Mouse (Mus musculus) hindbrain, embryonic 16.5 days (tissue): Measurements from ENCODE around the gene Vmn2r73. TPM values are rescaled to one million over a fixed set of nuclear protein-coding genes. Genes with fewer than 3 reads are reported as not detected.
"Not testable (repeated sequence)": the region's sequence is repeated elsewhere in the genome, so short reads cannot be mapped to it uniquely, and the experiment has no call there.

Experiments
- ATAC-seq: fragments of 200-750 bp; cut with Nextera tagmentation; 2 replicates; pipeline ENCODE4 v1.8.0; 2017; ENCODE audit warnings: moderate TSS enrichment, moderate library complexity
- H3K27ac ChIP-seq: fragments of 300-500 bp; sonication (generic); 2 replicates; pipeline ENCODE4 v1.5.1; 2014; ENCODE audit warnings: low read depth, mild to moderate bottlenecking, control low read depth, low read length, moderate library complexity
- H3K27me3 ChIP-seq: fragments of 300-500 bp; sonication (generic); replicated peaks from 2 replicates; pipeline ENCODE4 v1.6.1; 2014; ENCODE audit warnings: low read length; ENCODE audit not compliant: control insufficient read depth, insufficient read depth
- H3K36me3 ChIP-seq: fragments of 300-500 bp; sonication (generic); 2 replicates; pipeline ENCODE4 v1.6.1; 2014; ENCODE audit warnings: mild to moderate bottlenecking, low read length, moderate library complexity, mixed read lengths; ENCODE audit not compliant: control insufficient read depth, insufficient read depth
- H3K4me1 ChIP-seq: fragments of 300-500 bp; sonication (generic); 2 replicates; pipeline ENCODE4 v1.6.1; 2014; ENCODE audit warnings: low read depth, low read length; ENCODE audit not compliant: control insufficient read depth, insufficient read depth
- H3K4me2 ChIP-seq: fragments of 300-500 bp; sonication (generic); 2 replicates; pipeline ENCODE4 v1.6.1; 2014; ENCODE audit warnings: mild to moderate bottlenecking, low read length, control low read depth, moderate library complexity
- H3K4me3 ChIP-seq: fragments of 300-500 bp; sonication (generic); 2 replicates; pipeline ENCODE4 v1.5.1; 2014; ENCODE audit warnings: mild to moderate bottlenecking, low read length, control low read depth, moderate library complexity
- H3K9ac ChIP-seq: fragments of 300-500 bp; sonication (generic); 2 replicates; pipeline ENCODE4 v1.6.1; 2014; ENCODE audit warnings: low read depth, mild to moderate bottlenecking, control low read depth, low read length, moderate library complexity
- H3K9me3 ChIP-seq: fragments of 300-500 bp; sonication (generic); 2 replicates; pipeline ENCODE4 v1.6.1; 2014; ENCODE audit warnings: mild to moderate bottlenecking, low read length, moderate library complexity; ENCODE audit not compliant: control insufficient read depth
- WGBS: fragments of 180-500 bp; shearing (Covaris S2); extraction: QIAGEN DNeasy Blood & Tissue Kit; methylation state at CpG from one replicate; pipeline ENCODE4 v1.1.7; 2014; 5-methylcytosine and 5-hydroxymethylcytosine counted together
- polyA plus RNA-seq: library from polyadenylated mRNA; unstranded; fragments of >200 nt; fragmentation: Nextera tagmentation; extraction: Ambion mirVana; gene quantifications from 2 replicates; pipeline ENCODE4 v1.2.1, GENCODE M21; 2015

Gene Vmn2r73
- not detected in 2 replicates for polyA plus RNA-seq

DNA sequence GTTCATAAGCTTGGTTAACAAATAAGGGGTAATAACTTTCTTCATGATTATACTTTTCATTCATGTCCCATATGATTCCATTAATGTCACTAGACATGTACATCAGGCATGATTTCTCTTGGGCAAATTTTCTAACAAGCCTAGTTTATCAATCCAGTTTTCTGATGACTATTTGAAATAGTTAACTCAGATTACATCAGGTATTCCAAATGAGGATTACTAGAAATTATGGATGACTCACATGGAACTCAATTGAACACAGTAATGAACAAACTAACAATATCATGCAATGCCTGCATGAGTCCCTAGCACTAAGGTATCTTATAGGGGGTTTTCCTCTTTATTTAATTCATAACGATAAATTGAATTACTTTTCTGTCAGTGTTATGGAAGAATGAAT is at the start of gene Vmn2r73:
Gene Vmn2r73 (minus strand): TSS at position 101 of the 400 bp plus-strand sequence.
- 87% methylated on average over 1 of the region's 1 CpGs for WGBS
- no peaks in the 10 kb centered on the region for H3K4me1 ChIP-seq
- no peaks in the 10 kb centered on the region for H3K27me3 ChIP-seq
- no peaks in the 10 kb centered on the region for H3K36me3 ChIP-seq
- H3K27ac ChIP-seq = no peak within 1 kb of the TSS
- no peak within 1 kb of the TSS for H3K9ac ChIP-seq
- H3K9me3 ChIP-seq = no peaks in the 10 kb centered on the region
- no peak for ATAC-seq
- no peak within 1 kb of the TSS for H3K4me3 ChIP-seq
- H3K4me2 ChIP-seq = no peak within 1 kb of the TSS

- H3K27ac ChIP-seq = no peak overlapping the region
- no peak overlapping the region for H3K4me2 ChIP-seq
- no peak overlapping the region for H3K4me3 ChIP-seq
- H3K9me3 ChIP-seq = no peaks in the 10 kb centered on the region; the same call in 1 of the 2 replicates
- no peaks in the 10 kb centered on the region for H3K36me3 ChIP-seq
- no peaks in the 10 kb centered on the region for H3K27me3 ChIP-seq
- no peak overlapping the region for H3K9ac ChIP-seq
- ATAC-seq = no peak
- no peaks in the 10 kb centered on the region for H3K4me1 ChIP-seq
- WGBS = 29% methylated on average over 2 of the region's 2 CpGs
These were observed 35.7 kb downstream of the Vmn2r73 start for GRCm38 (mm10) chr7:85840090-85840948.

GRCm38 (mm10) chr7:85818092-85818491 is 58.0 kb downstream of the Vmn2r73 start:
- WGBS = 14% methylated on average over 6 of the region's 6 CpGs
- H3K4me2 ChIP-seq, H3K9ac ChIP-seq, H3K9me3 ChIP-seq, H3K4me3 ChIP-seq, ATAC-seq, H3K27ac ChIP-seq, H3K27me3 ChIP-seq, H3K4me1 ChIP-seq, H3K36me3 ChIP-seq: not testable (repeated sequence)

Other genes starting within 250 kb of the Vmn2r73 start
- gene Vmn2r72, start 121.2 kb downstream of the Vmn2r73 start, polyA plus RNA-seq = not detected in 2 replicates
- not detected in 2 replicates for gene Vmn2r74, start 85.4 kb upstream of the Vmn2r73 start, polyA plus RNA-seq